Mouse (Mus musculus) hindbrain, embryonic 13.5 days (tissue): ENCODE results near the gene Olfr378. TPM values are rescaled to one million over a fixed set of nuclear protein-coding genes. Genes with fewer than 3 reads are reported as not detected.

ENCODE experiments used
- ATAC-seq: fragments of 200-750 bp; cut with Nextera tagmentation; 2 replicates; pipeline ENCODE4 v1.8.0; 2017; ENCODE audit warnings: moderate TSS enrichment; ENCODE audit not compliant: low FRiP score
- H3K27ac ChIP-seq: fragments of 300-500 bp; sonication (generic); 2 replicates; pipeline ENCODE4 v1.5.1; 2015; ENCODE audit warnings: inconsistent platforms, mild to moderate bottlenecking, moderate library complexity
- H3K27me3 ChIP-seq: fragments of 300-500 bp; sonication (generic); 2 replicates; pipeline ENCODE4 v1.6.1; 2015; ENCODE audit warnings: mild to moderate bottlenecking, inconsistent platforms
- H3K36me3 ChIP-seq: fragments of 300-500 bp; sonication (generic); 2 replicates; pipeline ENCODE4 v1.6.1; 2015; ENCODE audit warnings: mild to moderate bottlenecking, inconsistent platforms
- H3K4me1 ChIP-seq: fragments of 300-500 bp; sonication (generic); replicated peaks from 2 replicates; pipeline ENCODE4 v1.6.1; 2015; ENCODE audit warnings: inconsistent platforms
- H3K4me2 ChIP-seq: fragments of 300-500 bp; sonication (generic); 2 replicates; pipeline ENCODE4 v1.6.1; 2015; ENCODE audit warnings: inconsistent platforms, mild to moderate bottlenecking, moderate library complexity
- H3K4me3 ChIP-seq: fragments of 300-500 bp; sonication (generic); 2 replicates; pipeline ENCODE4 v1.5.1; 2015; ENCODE audit warnings: mild to moderate bottlenecking, inconsistent platforms
- H3K9ac ChIP-seq: fragments of 300-500 bp; sonication (generic); 2 replicates; pipeline ENCODE4 v1.6.1; 2015; ENCODE audit warnings: mild to moderate bottlenecking, inconsistent platforms
- H3K9me3 ChIP-seq: fragments of 300-500 bp; sonication (generic); 2 replicates; pipeline ENCODE4 v1.6.1; 2016; ENCODE audit warnings: inconsistent platforms
- WGBS: fragments of 180-500 bp; shearing (Covaris S2); methylation state at CpG from one replicate; pipeline ENCODE4 v1.1.7; 2015; 5-methylcytosine and 5-hydroxymethylcytosine counted together
- polyA plus RNA-seq: library from polyadenylated mRNA; unstranded; fragments of >200 nt; fragmentation: Nextera tagmentation; extraction: Ambion mirVana; gene quantifications from 2 replicates; pipeline ENCODE4 v1.2.1, GENCODE M21; 2015

Olfr378 gene
- polyA plus RNA-seq = not detected in 2 replicates

- WGBS = 94% methylated on average over 1 of the region's 1 CpGs
- Histone ChIP-seq H3K36me3 (no peaks in the 10 kb centered on the region), H3K9me3 (peaks cover 4% of the 10 kb centered on the region), H3K27ac (no peak within 1 kb of the TSS), H3K4me1 (no peaks in the 10 kb centered on the region), H3K4me2 (no peak within 1 kb of the TSS), H3K9ac (no peak within 1 kb of the TSS), H3K27me3 (no peaks in the 10 kb centered on the region), H3K4me3 (no peak within 1 kb of the TSS)
- no peak for ATAC-seq
Measured at GRCm38 (mm10) chr11:73428377-73428776, at the start of gene Olfr378. Olfr378 (minus strand) TSS chr11:73428477.

DNA sequence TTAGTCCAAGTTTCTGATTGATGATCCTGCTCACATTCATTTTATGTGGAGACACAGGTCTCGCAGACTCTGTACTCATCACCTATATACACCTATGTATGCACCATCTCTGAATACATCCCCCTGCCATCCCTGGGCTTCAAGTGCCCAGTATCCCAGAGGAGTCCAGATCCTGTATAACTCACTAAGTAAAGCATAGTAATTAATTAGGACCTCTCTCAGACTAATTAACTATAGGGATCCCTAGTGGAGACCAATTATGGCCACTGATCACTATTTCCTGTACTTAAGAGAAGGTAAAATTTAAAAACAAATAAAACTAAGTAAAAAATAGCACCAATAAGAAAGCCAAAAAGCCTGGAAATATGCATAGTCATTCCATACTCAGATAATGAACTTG lies 29.1 kb upstream of the Olfr378 start, which contains the start of gene Olfr380:
Gene Olfr380 (minus strand): TSS at position 101 of the 400 bp plus-strand sequence.
- no peaks in the 10 kb centered on the region for H3K36me3 ChIP-seq
- no peaks in the 10 kb centered on the region for H3K27me3 ChIP-seq
- no peak within 1 kb of the TSS for H3K27ac ChIP-seq
- no peaks in the 10 kb centered on the region for H3K4me1 ChIP-seq
- WGBS = 92% methylated on average over 1 of the region's 1 CpGs
- no peak within 1 kb of the TSS for H3K4me3 ChIP-seq
- H3K9ac ChIP-seq = no peak within 1 kb of the TSS
- no peak for ATAC-seq
- H3K9me3 ChIP-seq = no peaks in the 10 kb centered on the region; the same call in 1 of the 2 replicates
- H3K4me2 ChIP-seq = no peak within 1 kb of the TSS

- Histone ChIP-seq H3K36me3 (no peaks in the 10 kb centered on the region), H3K27me3 (no peaks in the 10 kb centered on the region), H3K4me3 (no peak within 1 kb of the TSS), H3K27ac (no peak within 1 kb of the TSS), H3K9ac (no peak within 1 kb of the TSS), H3K4me1 (no peaks in the 10 kb centered on the region), H3K4me2 (no peak within 1 kb of the TSS), H3K9me3 (0 out of 2 replicates have a peak, but pooled peaks cover 5% of the 10 kb centered on the region)
- ATAC-seq = no peak
Measured at GRCm38 (mm10) chr11:73399514-73399913, 28.8 kb downstream of the Olfr378 start, which contains the start of gene Olfr1. Olfr1 (minus strand) TSS chr11:73399614.

- no peak overlapping the region for H3K4me2 ChIP-seq
- no peak overlapping the region for H3K4me3 ChIP-seq
- H3K27me3 ChIP-seq = no peaks in the 10 kb centered on the region
- no peaks in the 10 kb centered on the region for H3K36me3 ChIP-seq
- H3K4me1 ChIP-seq = no peaks in the 10 kb centered on the region
- 79% methylated on average over 4 of the region's 4 CpGs for WGBS
- no peak for ATAC-seq
- H3K9ac ChIP-seq = no peak overlapping the region
- no peak overlapping the region for H3K27ac ChIP-seq
- H3K9me3 ChIP-seq = 0 out of 2 replicates have a peak, but pooled peaks cover 5% of the 10 kb centered on the region
Measured at GRCm38 (mm10) chr11:73395374-73395773, 32.9 kb downstream of the Olfr378 start.

Other genes with a start within 250 kb of the Olfr378 start
- gene Ctns, start 229.4 kb downstream of the Olfr378 start, polyA plus RNA-seq = 21.5 and 22.8 TPM in 2 replicates
- 2.0 and 2.3 TPM in 2 replicates for gene Shpk, start 229.0 kb downstream of the Olfr378 start, polyA plus RNA-seq
- 0.41 and 0.86 TPM in 2 replicates for gene Trpv1, start 194.2 kb downstream of the Olfr378 start, polyA plus RNA-seq
- gene Trpv3, start 161.1 kb downstream of the Olfr378 start, polyA plus RNA-seq = 0.06 and 0.18 TPM in 2 replicates
- 0.84 and 2.4 TPM in 2 replicates for gene Aspa, start 98.9 kb downstream of the Olfr378 start, polyA plus RNA-seq
- not detected in 2 replicates for gene Gm49340, start 98.7 kb downstream of the Olfr378 start, polyA plus RNA-seq
- gene Spata22, start 98.7 kb downstream of the Olfr378 start, polyA plus RNA-seq = not detected in 2 replicates
- gene Olfr20, start 77.7 kb downstream of the Olfr378 start, polyA plus RNA-seq = not detected in 2 replicates
- gene Olfr376, start 57.2 kb downstream of the Olfr378 start, polyA plus RNA-seq = not detected in 2 replicates
- not detected in 2 replicates for gene Olfr1, start 28.9 kb downstream of the Olfr378 start, polyA plus RNA-seq
- gene Olfr380, start 29.0 kb upstream of the Olfr378 start, polyA plus RNA-seq = not detected in 2 replicates
- not detected in 2 replicates for gene Olfr381, start 63.1 kb upstream of the Olfr378 start, polyA plus RNA-seq
- not detected in 2 replicates for gene Olfr382, start 88.7 kb upstream of the Olfr378 start, polyA plus RNA-seq
- not detected in 2 replicates for gene Olfr385, start 164.5 kb upstream of the Olfr378 start, polyA plus RNA-seq
- gene Olfr384, start 170.1 kb upstream of the Olfr378 start, polyA plus RNA-seq = not detected in 2 replicates